Mouse (Mus musculus): ENCODE results near the gene Wnt2b.

Gene Wnt2b

GRCm38 (mm10) chr3:104963331-104964276, 1.9 kb upstream of the Wnt2b start:
- no peak for DNase-seq (ENCODE audit: low spot score)

DNA sequence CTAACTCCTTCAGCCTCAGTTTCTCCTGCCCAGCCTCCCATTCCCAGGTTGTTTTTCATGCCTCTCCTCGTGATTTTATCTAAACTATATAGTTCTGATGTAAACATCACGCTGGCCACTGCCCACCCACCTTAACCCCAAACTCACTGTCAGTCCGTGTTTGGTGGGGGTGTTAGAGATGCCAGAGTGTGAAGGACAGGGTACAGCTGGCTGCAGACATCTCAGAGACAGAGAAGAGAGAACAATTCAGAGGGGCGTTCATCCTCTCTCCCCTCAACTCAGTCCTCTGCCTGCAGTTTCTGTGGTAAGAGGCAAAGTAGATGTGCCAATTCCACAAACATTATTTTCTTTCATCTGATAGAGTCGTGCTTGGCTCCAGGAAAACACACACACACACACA, 1.1 kb upstream of the Wnt2b start:
- no peak for DNase-seq (ENCODE audit: low spot score)

- DNase-seq (ENCODE audit: low spot score): no peak
These were observed 455 bp upstream of the Wnt2b start for GRCm38 (mm10) chr3:104962141-104962611.

GRCm38 (mm10) chr3:104960026-104961000, 1.4 kb downstream of the Wnt2b start:
- DNase-seq (ENCODE audit: low spot score): no peak

DNA sequence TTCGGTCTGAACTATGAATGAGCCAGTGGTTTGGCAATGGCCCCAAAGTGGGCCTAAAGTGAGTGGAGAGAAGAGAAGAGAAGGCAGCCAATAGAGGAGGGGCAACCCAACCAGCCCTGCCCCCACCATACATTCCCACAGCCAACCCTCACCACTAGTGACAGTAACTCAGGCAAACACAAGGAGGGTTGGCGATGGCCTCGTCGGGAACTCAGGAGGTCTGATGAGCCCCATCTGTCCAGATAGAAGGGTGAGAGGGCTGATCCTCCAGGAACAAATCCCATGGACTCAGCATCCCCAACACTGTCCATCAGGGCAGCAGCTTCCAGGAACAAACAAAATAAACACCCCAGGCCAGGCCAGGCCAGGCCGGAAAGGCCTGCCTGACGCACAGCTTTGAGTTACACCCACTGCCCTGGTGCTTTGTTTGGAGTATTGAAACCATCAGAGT, 5.6 kb downstream of the Wnt2b start:
- no peak for DNase-seq (ENCODE audit: low spot score)

DNA sequence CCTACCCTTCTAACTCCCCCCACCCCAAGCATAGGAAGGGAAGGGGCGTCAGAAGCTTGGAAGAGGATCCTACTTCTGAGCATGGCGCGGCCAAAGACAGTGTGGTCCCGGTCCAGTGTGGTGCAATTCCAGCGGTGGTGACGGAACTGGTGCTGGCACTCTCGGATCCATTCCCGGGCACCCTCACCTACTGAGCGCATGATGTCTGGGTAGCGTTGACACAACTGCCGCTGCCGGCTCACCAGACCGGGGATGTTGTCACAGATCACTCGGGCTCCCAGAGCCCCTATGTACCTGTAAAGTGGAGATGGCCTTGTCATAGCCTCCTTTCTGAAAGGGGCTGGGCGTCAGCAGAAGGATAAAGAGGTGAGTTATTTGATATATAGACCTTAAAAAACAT, 7.2 kb downstream of the Wnt2b start:
- DNase-seq (ENCODE audit: low spot score): no peak

GRCm38 (mm10) chr3:104954137-104954536, 7.6 kb downstream of the Wnt2b start:
- no peak for DNase-seq (ENCODE audit: low spot score)

- no peak for DNase-seq (ENCODE audit: low spot score)
These were observed 8.6 kb downstream of the Wnt2b start for GRCm38 (mm10) chr3:104952891-104953670.

DNA sequence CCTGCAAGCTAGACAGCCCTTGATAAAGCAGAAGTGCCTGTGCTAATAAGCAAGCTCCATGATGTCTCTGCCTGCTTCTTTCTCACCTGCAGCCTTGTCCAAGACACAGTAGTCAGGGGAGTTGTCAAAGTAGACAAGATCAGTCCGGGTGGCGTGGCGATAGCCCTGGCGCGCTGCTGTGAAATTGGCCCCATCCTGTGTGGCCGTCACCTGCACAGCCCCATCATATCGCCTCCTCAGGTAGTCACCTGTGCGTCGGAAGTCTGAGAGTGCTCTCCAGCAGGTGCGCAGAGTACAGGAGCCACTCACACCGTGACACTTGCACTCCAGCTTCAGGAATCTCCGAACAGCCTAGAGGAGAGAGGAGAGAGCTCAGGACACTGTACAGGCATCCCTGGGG, 10.8 kb downstream of the Wnt2b start:
- no peak for DNase-seq (ENCODE audit: low spot score)

- no peak for DNase-seq (ENCODE audit: low spot score)
These were observed 16.8 kb downstream of the Wnt2b start for GRCm38 (mm10) chr3:104944894-104945293.

DNA sequence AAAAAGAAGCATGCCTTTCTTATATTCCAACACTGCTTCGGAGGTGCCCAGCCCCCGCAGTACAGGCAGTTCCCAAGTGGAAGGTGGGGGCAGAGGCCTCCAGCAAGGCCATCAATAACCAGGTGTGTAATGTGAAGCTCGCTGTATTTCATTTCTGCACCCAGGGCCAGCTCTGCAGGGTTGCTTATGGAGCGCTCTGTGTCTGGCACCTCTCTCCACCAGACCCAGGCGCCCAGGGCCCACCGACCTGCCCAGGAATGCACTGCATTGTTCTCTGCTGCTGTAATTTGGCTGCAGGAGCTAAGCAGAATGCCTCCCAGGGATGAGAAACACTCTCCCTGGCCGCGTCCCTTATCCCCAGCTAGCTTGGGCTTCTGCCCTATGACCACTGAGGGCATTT, 18.4 kb downstream of the Wnt2b start:
- DNase-seq (ENCODE audit: low spot score): no peak

GRCm38 (mm10) chr3:104942682-104943081, 19.0 kb downstream of the Wnt2b start:
- no peak for DNase-seq (ENCODE audit: low spot score)

GRCm38 (mm10) chr3:104940691-104941090, 21.0 kb downstream of the Wnt2b start:
- DNase-seq (ENCODE audit: low spot score): no peak

DNA sequence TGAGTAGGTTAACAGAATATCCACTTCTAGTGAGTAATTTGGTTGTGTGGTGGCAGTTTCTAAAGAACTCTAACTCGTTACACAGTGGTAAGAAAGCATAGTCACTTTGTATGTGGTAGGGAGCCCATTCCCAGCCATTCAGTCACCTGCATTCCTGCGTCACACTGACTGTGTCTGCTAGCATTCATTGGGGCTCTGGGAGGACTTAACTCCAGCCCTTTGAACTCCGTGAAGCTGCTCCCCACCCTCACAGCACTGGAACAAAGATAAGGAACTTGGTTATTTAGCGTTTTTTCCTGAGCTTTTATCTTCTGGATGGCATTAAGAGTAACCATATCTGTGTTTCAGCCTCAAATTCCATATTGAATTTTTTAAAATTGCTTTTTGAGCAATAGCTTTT, 23.4 kb downstream of the Wnt2b start:
- DNase-seq (ENCODE audit: low spot score): no peak

DNA sequence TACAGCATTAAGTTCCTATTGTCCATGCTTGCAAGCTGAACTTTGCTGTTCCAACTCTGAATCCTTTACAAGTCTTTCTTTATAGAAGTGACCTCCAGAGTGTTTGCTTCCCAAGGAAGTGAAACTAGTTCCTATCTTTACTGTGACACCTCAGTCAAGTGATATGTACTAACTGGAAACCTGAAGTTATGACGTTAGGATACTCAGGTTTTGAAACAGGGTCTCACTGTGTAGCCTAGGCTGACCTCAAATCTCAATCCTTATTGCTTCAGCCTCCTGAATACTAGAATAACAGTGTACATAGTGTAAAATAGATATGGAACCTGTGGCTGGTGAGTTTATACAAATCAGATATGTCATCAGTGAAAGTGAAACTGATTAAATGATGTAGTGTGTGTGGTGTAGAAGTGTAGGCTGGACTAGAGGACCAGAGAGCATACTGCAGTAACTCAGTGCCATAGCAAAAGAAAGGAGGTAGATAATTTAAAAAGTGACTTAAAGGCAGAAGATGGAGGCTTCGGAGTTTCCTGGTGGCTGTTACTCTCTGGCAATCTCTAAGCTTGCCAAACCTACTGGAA, 23.9 kb downstream of the Wnt2b start:
- no peak for DNase-seq (ENCODE audit: low spot score)

DNA sequence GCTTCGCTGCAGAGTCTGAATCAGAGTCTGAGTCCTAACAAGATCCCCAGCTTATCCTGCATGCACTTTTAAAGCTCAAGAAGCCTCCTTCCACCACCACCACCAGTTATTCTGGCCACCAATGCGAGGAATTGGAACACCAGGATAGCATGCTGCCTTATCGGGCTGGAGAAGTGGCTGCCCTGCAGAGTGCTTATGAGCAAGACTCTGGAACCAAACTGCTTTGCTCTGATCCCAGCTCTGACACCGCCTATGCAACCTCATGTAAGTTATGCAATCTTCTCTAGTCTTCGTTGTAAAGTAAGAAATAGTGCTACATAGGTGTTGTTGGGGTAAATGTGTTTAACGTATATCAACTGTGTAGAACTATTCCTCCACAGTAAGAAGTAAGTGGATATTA, 32.3 kb downstream of the Wnt2b start:
- DNase-seq (ENCODE audit: low spot score): no peak

GRCm38 (mm10) chr3:104914986-104915385, 46.7 kb downstream of the Wnt2b start:
- no peak for DNase-seq (ENCODE audit: low spot score)

GRCm38 (mm10) chr3:104909195-104909594, 52.5 kb downstream of the Wnt2b start:
- DNase-seq (ENCODE audit: low spot score): no peak

DNA sequence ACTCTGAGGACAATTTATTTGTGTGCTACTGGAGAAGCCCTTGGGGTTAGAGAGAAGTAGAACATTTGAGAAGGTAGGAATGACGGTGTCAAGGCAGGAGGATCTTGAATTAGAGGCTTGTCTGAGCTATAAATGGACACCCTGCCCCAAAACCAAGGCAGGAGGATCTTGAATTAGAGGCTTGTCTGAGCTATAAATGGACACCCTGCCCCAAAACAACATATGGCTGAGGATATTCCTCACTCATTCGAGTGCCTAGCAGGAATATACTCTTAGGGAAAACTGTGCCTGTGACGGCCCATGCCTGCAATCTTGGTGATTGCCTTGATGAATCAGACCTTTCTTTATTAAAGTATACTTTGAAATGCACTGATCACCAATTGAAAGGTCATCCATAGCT, 55.7 kb downstream of the Wnt2b start:
- no peak for DNase-seq (ENCODE audit: low spot score)

DNA sequence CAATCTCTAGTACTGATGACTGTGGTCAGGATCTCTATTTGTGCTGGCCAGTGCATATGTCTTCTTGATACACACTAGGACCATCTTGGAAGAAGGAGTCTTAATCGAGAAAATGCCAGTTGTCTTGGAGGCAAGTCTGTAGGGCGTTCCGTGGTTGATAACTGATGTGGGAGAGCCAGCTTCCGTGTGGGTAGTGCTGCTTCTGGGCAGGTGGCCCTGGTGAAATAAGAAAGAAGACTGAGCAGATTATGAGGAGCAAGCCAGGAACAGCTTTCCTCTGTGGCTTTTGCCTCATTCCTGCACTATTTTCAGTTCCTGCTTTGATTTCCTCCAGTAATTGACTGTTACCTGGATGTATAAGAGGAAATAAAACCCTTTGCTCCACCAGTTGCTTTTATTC, 56.3 kb downstream of the Wnt2b start:
- no peak for DNase-seq (ENCODE audit: low spot score)

GRCm38 (mm10) chr3:104901154-104901553, 60.6 kb downstream of the Wnt2b start:
- no peak for DNase-seq (ENCODE audit: low spot score)

Data from MN1 (cell line).